Comparison of ENCODE assay signal across 16 mouse cellular contexts in the genomic region with DNA sequence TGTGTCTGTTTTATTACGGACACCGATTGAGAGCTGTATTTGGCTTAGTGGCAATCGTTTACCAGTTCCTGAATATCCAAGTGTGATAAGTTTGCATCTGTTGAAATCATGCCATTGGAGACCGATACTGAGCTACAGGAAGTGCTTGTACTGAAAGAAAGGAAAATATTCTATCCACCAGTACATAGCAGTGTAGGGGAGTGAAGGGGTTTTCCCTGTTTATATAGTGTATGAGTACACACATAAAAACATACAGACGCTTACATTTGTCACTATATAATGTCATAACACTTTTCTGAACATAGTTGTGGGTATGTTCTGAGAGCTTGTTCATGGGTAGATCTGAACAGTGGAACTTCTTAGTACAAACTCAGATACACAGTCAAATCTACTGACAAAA.
"Had no signal": no experiment of that assay in that cellular context is flagged by ENCODE, and none has a peak within 500 bp of the region (broad histone marks: within the 10 kb centered on the region; RNA-seq: fewer than 3 reads in every experiment).

No protein-coding gene starts in this region.

- H3K9me3 ChIP-seq: neural tube, embryonic 13.5 days; neural tube, embryonic 15.5 days; stomach, embryonic 15.5 days had no signal

- DNase-seq: retina, postnatal 1 day; right cerebral cortex, adult 18-20 months; right cerebral cortex, postnatal 14 days; right cerebral cortex, postnatal 25 days; right cerebral cortex, postnatal 4 days; spleen, adult 18-20 months; thymus, adult 18-20 months; thymus, adult 2 months; thymus, postnatal 14 days; thymus, postnatal 25 days; thymus, postnatal 36 days; thymus, postnatal 4 days had no signal

- H3K4me1 ChIP-seq: neural tube, embryonic 13.5 days; neural tube, embryonic 15.5 days; stomach, embryonic 15.5 days had no signal

- H3K4me3 ChIP-seq: neural tube, embryonic 13.5 days; neural tube, embryonic 15.5 days; stomach, embryonic 15.5 days had no signal

- H3K27me3 ChIP-seq: neural tube, embryonic 13.5 days; neural tube, embryonic 15.5 days; stomach, embryonic 15.5 days had no signal

- H3K4me2 ChIP-seq: neural tube, embryonic 13.5 days; neural tube, embryonic 15.5 days; stomach, embryonic 15.5 days had no signal

- H3K27ac ChIP-seq: neural tube, embryonic 13.5 days; neural tube, embryonic 15.5 days; stomach, embryonic 15.5 days; stomach, postnatal 0 days had no signal

- H3K9ac ChIP-seq: neural tube, embryonic 13.5 days; neural tube, embryonic 15.5 days; stomach, embryonic 15.5 days had no signal
